Mouse (Mus musculus): ENCODE measurements around the gene Rnf144a. TPM values are rescaled to one million over a fixed set of nuclear protein-coding genes. Genes with fewer than 3 reads are reported as not detected.
"Not testable (repeated sequence)": the region's sequence is repeated elsewhere in the genome, so short reads cannot be mapped to it uniquely, and the experiment has no call there.

Rnf144a gene
- total RNA-seq (2021) = 10 to 100 TPM; 35.1 to 39.0 TPM
- long read RNA-seq, full-length matches to known transcripts = 1 of 7 reads
- long read RNA-seq, partial matches to known transcripts = 2 of 7 reads
- long read RNA-seq, other reads (novel, unspliced or antisense) = 4 of 7 reads

DNA sequence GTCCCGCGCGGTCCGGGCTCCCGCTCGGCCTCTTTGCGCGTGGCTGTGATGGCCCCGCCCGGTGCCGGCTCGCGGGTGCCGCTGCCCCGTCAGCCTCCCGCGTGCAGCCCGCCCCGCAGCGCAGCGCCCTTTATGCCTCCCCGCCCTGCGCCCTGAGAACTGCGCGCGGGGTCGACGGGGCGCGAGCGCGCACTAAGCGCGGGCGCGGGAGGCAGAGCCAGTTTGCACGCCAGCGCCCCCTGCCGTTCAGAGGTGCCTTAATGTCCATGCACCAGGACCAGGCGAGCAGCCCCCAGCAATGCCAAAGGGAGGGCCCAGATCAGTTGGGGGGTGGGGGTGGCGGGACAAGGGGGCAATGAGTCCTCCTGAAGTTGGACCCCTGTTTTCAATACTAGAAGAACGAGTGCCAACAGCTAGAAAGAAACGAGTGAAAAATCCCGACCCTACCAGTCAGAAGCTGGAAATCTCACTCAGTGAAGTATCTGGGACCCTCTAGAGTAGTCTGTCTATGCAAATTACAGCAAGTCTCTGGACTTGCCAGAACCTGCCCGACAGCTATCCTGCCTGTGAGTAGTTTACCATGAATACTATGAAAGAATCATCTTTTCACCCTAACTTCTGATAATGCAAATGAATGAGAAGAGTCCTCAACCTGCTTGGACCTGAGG, at the start of gene Rnf144a:
TSS of gene Rnf144a (minus strand) at position 151 of the 668 bp plus-strand sequence.
- peak; percentile 96 to 98 for DNase-seq (ENCODE audit: low spot score in 2 of 2)

DNA sequence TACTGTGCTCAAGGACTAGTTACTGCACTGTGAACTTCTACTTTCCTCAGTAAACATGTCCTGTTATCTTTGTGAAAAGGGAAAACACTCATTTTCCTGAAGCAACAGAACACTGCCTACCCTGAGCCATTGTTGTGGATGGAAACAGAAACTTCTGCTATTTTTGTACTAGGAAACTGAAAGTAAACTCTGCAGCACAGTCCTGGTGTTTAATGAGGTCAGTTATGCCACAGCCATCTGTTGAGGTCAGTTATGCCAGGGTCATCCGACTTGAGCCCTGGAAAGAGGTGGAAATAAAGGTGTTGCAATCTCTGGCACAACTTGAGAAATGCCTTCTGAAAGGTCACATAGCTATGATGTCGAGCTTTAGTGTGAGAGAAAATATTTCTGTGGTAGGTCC, 45.0 kb upstream of the Rnf144a start:
- no peak for DNase-seq (ENCODE audit: low spot score in 2 of 2)

DNA sequence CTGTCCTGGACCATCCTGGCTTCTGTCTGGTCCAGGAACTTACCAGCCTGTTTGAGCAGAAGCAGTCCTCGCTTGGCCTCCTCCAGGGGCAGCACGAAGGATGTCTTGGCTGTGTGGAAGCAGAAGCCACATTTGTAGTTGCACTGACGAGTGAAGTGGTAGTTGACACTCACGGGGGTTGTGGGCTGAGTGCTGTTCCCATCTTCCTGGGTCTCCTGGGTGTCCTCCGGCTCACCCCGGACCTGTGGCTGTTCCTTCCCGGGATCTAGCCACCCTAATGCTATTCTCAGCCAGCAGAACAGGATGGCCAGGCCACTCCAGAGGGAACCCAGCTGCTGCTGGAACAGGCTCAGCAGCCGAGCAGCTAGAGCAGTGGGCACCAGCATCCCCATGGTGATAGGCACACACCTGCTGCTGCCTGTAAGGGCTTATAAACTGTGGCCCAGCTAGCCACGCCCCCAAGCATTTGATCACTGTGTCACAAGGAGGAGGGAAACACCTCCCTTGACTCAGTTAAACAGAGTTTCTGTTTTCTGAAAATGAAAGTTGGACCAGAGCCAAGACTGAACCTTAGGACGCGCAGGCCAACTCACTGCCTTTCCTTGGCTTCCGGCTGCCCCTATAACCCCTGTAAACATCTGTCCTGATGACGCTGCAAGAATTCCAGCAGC, 41.1 kb upstream of the Rnf144a start, which contains the start of gene Rsad2:
TSS of gene Rsad2 (minus strand) at position 425 of the 671 bp plus-strand sequence.
- peak; percentile 29 to 31 for DNase-seq (ENCODE audit: low spot score in 2 of 2)

DNA sequence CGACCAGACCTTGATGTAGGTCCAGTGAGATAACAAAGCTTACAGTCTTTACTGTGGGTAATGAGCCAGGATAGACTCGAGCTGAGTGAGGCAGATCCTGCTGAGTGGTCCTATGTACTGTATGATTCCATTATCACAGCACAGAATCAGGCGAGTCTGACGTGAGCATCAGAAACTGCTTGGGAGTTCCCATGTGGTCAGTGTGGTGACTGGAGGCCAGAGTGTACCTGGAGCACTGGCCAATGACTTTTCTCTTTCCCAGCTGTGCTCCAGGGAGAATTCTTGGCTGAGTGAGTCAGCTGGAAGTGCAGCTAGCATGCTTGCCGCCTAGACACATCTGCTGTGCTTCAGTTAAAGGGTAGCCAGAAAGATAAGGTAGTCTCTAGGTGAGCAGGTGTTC, 39.6 kb upstream of the Rnf144a start:
- DNase-seq (ENCODE audit: low spot score in 2 of 2) = no peak

DNA sequence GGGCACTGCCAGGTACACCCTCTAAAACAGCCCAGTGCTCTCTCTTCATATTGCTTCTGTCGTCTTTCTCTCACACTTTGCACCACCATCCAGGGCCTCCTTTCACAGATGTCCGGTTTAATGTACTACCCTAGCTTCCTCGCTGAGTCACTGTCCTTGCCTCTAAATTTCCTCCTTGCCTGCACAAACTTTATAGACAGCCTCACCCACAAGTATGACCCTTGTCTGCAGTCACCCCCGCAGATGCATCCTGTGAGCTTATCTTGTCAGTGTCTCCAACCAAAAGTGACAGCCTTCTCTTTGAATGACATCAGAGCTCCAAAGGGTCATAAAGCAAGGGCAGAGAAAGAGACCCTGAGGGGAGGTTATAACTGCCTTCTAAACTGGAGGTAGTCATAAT, 37.9 kb upstream of the Rnf144a start:
- DNase-seq (ENCODE audit: low spot score in 2 of 2) = no peak

DNA sequence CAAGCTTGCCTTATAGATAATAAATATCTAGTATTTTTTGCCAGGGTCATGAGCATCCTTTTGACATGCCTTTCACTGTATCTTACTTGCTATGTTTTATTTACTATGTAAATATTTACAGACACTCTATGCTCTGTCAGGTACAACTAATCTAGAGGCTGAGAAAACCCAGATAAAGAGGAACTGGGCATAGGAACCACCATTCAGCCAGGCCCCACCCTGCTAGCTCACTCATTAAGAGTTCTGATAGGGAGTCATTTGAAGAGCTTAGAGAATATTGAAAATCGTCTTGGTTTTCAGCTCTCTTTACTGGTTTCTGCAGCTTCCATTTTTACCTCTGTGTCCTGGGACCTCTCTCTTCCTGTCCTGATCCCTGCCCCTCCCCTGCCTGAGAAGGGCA, 36.1 kb upstream of the Rnf144a start:
- DNase-seq (ENCODE audit: low spot score in 2 of 2) = no peak

DNA sequence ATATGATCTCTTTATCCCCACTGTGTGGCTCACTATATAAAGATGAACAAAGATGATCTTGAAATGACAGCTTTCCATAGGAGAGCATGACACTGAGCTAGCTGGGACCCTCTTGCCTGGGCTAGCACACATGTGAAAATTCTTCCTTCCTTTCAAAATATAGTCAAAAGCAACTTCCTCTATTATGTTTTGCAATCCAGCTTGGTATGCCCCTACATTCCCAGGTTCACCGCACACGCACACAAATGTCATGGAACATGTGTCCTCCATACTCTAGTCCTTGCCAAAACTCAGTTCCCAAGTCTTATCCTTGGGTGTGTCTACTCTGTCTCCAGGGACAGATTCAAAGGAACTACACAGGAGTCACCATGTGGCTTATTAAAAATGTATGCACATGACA, 34.4 kb upstream of the Rnf144a start:
- no peak for DNase-seq (ENCODE audit: low spot score in 2 of 2)

DNA sequence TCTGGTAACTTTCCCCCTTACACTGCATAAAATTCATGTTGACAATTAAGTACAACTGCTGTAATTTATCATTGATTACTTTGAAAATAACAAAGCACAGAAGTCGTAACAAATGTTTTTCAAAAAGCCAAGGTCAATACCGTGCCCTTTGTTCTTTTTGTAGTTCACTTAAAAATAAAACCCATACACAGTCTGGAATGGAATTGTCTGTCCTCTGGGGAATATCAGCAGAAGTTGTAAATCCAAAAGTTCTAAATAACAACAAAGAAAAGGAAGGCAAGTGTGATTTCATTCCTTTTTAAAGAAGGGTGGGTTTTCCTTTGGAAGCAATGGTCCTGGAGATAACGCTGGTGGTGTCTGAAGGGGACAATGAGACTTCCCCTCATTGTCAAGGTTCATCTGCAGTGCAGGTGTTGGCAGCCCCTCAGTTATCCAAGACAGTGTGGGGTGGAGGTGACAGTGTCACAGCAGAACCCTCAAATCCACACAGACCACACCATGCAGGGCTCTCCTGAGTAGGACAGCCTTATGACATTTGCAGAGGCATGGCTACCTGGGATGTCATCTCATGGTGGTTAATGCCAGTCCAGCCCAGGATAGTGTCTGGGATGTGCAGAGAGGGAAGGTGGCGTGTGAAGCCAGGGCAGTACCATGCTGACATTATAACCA, 31.5 kb upstream of the Rnf144a start:
- no peak for DNase-seq (ENCODE audit: low spot score in 2 of 2)

DNA sequence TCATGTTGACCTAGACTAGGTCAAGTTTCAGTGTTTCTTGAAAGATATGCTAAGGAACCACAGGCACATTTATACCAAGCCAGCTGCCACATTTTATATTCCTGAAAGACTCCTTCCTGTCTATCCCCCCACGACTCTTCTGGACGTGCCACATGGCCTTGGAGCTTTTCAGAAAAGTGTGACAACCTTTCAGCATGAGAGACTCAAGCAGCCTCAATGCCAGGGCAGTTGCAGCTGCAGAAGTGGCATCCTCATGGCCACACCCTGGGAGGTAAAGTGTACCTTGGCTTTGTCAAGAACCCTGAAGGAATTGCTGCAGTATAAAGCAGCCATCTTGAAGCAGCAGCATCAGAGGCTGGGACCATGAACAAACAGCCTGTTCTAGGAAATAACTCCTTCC, 29.5 kb upstream of the Rnf144a start:
- no peak for DNase-seq (ENCODE audit: low spot score in 2 of 2)

DNA sequence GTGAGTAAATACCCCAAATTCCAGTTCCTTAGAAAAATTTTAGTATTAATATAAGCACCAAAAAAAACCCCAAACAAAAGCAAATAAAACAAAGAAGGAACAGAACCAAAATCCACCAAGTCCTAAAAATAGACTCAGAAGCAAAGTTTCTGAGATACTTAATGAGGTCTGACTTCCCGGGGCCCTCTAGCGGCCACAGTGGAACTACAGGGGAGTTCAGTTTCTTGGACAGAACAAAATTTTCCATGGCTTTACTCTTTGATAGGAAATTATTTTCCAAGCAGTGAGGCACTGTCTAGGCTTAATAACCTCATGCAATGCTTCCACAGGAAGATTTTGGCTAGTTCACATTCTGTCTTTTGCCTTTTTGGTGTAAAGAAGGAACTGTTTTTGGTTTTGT, 29.0 kb upstream of the Rnf144a start:
- peak; percentile 74 to 84 for DNase-seq (ENCODE audit: low spot score in 2 of 2)

DNA sequence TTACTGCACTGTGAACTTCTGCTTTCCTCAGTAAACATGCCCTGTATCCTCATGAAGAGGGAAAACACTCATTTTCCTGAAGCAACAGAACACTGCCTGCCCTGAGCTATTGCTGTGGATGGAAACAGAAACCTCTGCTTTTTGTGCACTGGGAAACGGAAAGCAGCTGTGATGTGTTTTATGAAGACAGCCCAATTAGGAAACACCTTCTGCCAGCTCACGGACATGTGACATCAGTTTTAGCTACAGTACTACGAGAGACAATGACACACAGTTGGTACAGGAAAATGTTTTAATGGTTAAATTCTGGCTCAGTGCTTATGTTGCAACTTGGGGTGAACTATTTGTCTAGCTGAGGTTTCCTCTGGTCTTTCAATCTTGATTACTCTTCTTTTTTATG, 24.3 kb upstream of the Rnf144a start:
- DNase-seq (ENCODE audit: low spot score in 2 of 2) = no peak

DNA sequence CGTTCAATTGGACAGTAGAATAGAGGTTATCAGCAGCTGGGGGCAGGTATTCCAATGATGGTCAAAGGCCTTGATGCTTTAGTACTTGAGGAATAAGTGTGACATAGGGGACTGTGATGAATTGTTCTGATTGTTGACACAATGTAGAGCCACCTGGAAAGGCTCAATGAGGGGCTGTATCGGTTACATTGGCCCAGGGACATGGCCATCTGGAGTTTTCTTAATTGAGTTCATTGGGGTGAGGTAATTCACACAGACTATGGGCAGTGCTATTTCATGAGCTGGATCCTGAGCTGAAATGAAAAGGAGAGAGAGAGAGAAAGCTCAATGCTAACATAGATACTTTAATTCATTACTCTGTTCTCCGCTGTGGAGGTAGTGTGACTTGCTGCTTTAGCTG, 22.9 kb upstream of the Rnf144a start:
- no peak for DNase-seq (ENCODE audit: low spot score in 2 of 2)

DNA sequence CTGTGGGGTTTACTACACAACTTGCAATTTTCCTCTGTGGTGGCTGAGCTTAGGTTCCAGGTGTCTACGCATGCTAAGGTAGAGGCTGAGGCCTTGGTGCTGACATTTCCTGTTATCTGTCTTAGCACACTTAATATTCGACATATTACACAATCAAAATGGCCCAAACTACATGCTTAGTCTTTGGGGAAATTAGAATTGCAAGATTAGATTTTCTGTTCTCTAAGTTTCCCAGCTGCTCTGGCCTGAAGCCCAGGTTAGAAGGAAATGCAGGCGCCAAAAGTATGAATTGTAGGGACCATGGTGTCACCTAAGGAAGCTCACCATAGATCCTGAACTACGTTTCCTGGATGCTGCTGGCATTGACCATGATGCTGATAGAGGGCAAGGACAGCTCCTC, 21.3 kb upstream of the Rnf144a start:
- no peak for DNase-seq (ENCODE audit: low spot score in 2 of 2)

DNA sequence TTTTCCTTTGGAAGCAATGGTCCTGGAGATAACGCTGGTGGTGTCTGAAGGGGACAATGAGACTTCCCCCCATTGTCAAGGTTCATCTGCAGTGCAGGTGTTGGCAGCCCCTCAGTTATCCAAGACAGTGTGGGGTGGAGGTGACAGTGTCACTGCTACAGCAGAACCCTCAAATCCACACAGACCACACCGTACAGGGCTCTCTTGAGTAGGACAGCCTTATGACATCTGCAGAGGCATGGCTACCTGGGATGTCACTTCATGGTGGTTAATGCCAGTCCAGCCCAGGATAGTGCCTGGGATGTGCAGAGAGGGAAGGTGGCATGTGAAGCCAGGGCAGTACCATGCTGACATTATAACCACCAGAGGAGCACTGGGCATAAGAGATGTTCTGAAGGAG, 13.7 kb upstream of the Rnf144a start:
- DNase-seq (ENCODE audit: low spot score in 2 of 2) = not testable (repeated sequence)

DNA sequence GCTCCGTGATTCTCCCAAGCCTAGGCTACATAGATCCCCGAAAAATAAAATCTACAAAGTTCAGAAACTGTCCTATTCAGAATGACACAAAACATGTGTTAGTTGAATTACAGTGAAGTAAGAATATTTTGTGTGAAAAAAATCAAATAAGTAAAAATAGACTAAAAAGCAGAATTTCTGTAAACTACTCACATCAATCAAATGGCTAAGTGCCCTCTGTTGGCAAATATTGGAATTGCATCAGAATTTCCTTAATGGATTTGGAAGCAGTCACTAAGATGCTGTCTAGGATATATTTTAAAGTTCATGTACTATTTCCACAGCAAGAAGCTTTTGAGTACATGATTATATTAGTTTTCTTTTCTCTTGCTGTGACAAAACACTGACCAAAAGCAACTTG, 9.8 kb upstream of the Rnf144a start:
- DNase-seq (ENCODE audit: low spot score in 2 of 2) = no peak

DNA sequence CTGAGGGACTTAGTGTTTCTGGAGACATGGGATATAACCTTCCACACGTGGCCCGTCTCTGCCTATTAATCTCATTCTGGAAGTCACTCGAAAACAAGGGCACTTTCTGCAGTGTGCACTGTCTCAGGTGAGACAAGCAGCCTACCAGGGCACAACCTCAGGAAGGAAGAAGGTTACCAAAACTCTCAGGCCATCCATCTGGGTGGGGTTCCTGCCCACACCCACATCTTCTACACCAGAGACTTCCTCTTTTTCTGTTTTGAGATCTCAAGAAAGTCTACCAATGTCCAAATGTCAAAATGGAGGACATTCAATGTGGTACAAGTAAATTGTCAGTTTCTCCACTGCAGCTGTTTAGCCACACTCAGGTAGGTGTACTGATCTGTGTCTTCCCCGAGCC, 3.3 kb upstream of the Rnf144a start:
- no peak for DNase-seq (ENCODE audit: low spot score in 2 of 2)

DNA sequence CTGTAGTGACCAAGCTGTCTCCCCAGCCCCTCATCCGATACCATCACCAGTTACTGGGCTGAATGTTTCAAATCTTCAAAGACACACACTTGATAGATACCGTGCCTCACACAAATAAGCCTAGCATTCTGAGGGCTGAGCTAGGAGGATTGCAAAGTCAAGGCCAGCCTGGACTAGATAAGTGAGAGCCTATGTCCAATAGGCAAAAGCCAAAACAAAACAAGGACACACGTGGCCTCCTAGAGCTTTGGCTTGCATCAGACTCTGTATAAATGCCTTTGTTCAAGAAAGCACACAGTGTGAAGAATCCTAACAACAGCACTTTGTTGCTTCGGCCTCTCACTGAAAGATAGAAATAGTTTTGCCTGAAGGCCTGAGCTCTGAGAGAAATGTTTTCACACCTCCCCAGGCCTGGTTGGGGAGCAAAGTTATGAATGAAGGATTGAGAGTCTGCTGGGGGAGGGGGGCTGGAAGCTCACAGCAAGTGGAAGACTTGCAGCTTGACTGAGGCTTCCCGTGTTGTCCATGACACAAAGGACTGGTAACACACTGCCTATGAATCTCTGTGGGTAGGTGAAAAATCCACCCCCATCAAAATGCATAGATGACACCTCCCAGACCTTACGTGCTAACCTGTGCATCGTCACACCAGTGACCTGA, 1.7 kb upstream of the Rnf144a start:
- DNase-seq (ENCODE audit: low spot score in 2 of 2) = no peak

DNA sequence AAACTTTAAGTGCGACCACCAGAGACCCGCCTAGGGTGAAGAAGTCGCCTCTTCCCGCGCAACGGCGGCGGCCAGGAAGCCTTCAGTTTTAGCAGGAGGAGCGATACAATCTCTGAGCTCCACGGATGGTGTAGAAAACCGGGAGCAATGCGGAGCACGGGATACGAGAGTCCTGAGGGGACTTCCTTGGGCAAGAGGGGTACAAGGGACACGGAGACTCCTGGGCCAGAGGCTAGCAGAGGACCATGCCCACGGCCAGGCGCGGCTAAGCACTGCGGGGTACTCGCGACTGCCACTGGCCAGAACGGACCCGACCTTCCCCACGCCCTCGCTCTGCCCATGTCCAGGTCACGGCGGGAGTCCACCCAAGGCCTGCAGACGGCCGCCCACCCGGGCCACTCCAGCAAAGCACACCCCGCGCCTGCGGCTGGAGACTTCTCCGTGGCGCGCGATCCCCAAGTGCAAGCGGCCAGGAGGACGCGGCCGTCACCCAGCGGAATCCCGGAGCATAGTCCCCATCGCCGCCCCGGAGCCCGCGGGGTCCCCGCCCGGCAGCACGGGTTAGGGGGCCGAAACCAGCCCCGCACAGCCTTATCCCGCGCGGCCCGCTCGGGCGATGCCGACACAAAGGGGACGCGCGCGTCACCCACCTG, 477 bp downstream of the Rnf144a start:
- DNase-seq (ENCODE audit: low spot score in 2 of 2) = no peak

DNA sequence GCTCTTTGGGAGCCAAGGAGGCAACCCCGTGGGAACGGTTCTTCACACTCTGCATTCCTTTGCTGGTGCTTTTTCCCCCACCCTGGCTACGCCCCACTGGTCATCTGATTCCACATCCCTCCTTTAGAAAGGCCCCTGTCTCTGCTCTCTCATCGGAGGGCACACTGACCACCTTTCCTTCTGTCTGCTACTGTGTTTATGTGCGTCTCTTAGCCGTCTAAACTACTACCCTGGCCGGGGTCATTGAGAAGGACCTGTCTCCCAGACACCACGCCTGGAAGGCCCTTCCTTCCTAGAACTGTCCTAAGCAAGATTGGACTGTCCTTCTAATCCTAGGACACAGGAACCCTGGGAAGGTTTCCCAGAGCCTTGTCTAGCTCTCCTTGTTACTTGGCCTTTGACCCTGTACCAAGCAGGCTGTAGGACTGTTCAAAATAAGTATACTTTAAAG, 1.1 kb downstream of the Rnf144a start:
- DNase-seq (ENCODE audit: low spot score in 2 of 2) = no peak

DNA sequence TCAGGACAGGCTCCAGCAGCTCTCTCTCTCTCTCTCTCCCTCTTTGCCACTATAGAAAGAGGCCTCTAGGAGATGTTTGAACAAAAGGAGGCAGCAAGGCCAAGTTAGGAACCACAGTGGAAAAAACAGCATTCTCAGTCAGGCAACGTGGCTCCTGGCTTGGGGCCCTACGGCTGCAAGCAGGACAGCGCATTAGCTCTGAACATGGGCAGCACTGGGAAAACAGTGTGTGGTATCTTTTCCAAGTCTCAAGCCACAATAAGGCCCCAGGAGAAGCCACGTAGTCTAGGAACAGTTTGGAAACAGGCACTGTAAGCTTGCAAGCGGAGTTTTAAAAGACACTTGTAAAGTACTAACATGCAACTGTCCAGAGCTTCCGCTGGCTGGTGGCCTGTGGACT, 2.3 kb downstream of the Rnf144a start:
- DNase-seq (ENCODE audit: low spot score in 2 of 2) = no peak

DNA sequence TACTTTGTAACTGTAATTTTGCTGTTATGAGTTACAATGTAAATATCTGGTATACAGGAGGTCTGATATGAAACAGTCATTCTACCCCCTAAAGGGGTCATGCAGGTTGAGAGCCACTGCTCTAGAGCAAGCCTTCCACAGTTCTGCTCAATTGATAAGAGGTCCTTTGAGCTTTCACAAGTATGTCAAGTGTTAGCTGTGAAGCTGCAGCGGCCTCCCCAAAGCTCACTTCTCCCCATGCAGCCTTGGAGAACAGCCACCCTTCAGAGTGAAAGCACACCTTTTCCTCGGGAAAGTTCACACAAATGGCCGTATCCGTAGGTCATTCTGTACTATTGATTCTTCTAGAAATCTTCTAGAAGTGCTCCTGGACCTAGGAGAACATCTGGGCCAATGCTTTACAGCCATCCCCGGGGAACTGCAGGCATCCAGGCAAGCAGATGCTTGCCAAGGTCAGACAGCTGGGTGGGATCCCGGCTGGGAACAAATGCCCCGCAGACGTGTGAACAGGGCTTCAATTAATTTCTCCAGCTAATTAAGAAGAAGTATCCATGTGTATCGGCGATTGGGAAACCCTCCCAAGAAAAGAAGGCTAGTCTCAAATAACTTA, 3.1 kb downstream of the Rnf144a start:
- no peak for DNase-seq (ENCODE audit: low spot score in 2 of 2)

Measured in layer of hippocampus, postnatal 10 days (tissue).